Mouse (Mus musculus): ENCODE data around the gene Pcca.

DNA sequence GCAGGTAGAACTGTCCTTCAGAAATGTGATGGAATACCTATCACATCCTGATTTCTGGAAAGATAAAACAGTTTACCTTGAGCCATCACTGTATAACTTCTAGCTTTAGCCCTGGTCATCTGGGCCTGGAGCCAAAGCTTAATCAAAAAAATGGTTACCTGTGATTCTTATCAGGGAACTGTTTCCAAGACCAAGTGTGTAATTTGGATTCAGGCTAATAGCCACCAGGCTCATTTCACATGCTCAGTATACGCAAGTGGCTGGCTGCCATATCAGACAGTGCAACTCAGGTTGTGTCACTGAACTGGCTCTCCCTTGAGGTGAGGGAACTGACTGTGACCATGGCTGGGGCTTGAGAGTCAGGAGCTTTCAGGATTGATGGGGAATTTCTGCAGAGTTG is 14.3 kb downstream of the Pcca start:
- TF ChIP-seq CTCF (IDR thresholded peaks at IDR 0.05; ENCODE audit: low read depth, low read length) (no peak), POLR2A (IDR thresholded peaks at IDR 0.05; ENCODE audit: extremely low read depth, insufficient read depth, low read length) (no peak)
